Mouse (Mus musculus) embryo, embryonic 10.5 days (tissue): ENCODE data around the gene Phf14.

Experiments used
- DNase-seq: peaks from one replicate; pipeline ENCODE4 v3.0.0-alpha.2; 2015; ENCODE audit warnings: low spot score

The Phf14 gene

GRCm38 (mm10) chr6:12020738-12021137 is 113.1 kb downstream of the Phf14 start:
- no peak for DNase-seq

GRCm38 (mm10) chr6:12021480-12021879 is 113.9 kb downstream of the Phf14 start:
- no peak for DNase-seq

- no peak for DNase-seq
Observed at GRCm38 (mm10) chr6:12023395-12023794, 115.8 kb downstream of the Phf14 start.

- DNase-seq: no peak
Observed at GRCm38 (mm10) chr6:12026804-12027537, 119.4 kb downstream of the Phf14 start.

- no peak for DNase-seq
Observed at GRCm38 (mm10) chr6:12034561-12034960, 127.0 kb downstream of the Phf14 start.

GRCm38 (mm10) chr6:12038268-12038667 is 130.7 kb downstream of the Phf14 start:
- no peak for DNase-seq

- DNase-seq: no peak
Observed at GRCm38 (mm10) chr6:12052884-12053283, 145.3 kb downstream of the Phf14 start.

GRCm38 (mm10) chr6:12054149-12054548 is 146.5 kb downstream of the Phf14 start:
- no peak for DNase-seq

- no peak for DNase-seq
Observed at GRCm38 (mm10) chr6:12058717-12059116, 151.1 kb downstream of the Phf14 start.

GRCm38 (mm10) chr6:12059971-12060370 is 152.4 kb downstream of the Phf14 start:
- no peak for DNase-seq

- DNase-seq: no peak
Observed at GRCm38 (mm10) chr6:12060452-12061140, 153.0 kb downstream of the Phf14 start.

- DNase-seq: no peak
Observed at GRCm38 (mm10) chr6:12067956-12068355, 160.3 kb downstream of the Phf14 start.

- DNase-seq: no peak
Observed at GRCm38 (mm10) chr6:12069357-12069756, 161.7 kb downstream of the Phf14 start.

- no peak for DNase-seq
Observed at GRCm38 (mm10) chr6:12074599-12074998, 167.0 kb downstream of the Phf14 start.

- DNase-seq: no peak
Observed at GRCm38 (mm10) chr6:12077338-12077737, 169.7 kb downstream of the Phf14 start.

- no peak for DNase-seq
Observed at GRCm38 (mm10) chr6:12077880-12078618, 170.4 kb downstream of the Phf14 start.

- DNase-seq: no peak
Observed at GRCm38 (mm10) chr6:12079260-12079659, 171.7 kb downstream of the Phf14 start.

GRCm38 (mm10) chr6:12080423-12080822 is 172.8 kb downstream of the Phf14 start:
- DNase-seq: no peak

GRCm38 (mm10) chr6:12081722-12082121 is 174.1 kb downstream of the Phf14 start:
- no peak for DNase-seq

GRCm38 (mm10) chr6:12082125-12082524 is 174.5 kb downstream of the Phf14 start:
- no peak for DNase-seq

- no peak for DNase-seq
Observed at GRCm38 (mm10) chr6:12082531-12083216, 175.1 kb downstream of the Phf14 start.

GRCm38 (mm10) chr6:12084721-12085120 is 177.1 kb downstream of the Phf14 start:
- DNase-seq: no peak
